Mouse (Mus musculus) cerebellum, postnatal 14 days (tissue): Measurements from ENCODE around the gene Scn1b.

ENCODE experiments used
- DNase-seq, 2 experiments: peaks; one replicate each; pipeline ENCODE4 v3.0.0; 2021; ENCODE audit warnings: mixed read lengths in 2 of 2

Gene Scn1b

GRCm38 (mm10) chr7:31082831-31083588, 43.8 kb downstream of the Scn1b start:
- DNase-seq: peak; percentile 79 to 81

- no peak for DNase-seq
Observed at GRCm38 (mm10) chr7:31082106-31082505, 44.7 kb downstream of the Scn1b start.

GRCm38 (mm10) chr7:31081106-31081505, 45.7 kb downstream of the Scn1b start:
- DNase-seq: peak in 1 of 2 experiments; percentile 64

GRCm38 (mm10) chr7:31080611-31081010, 46.2 kb downstream of the Scn1b start:
- DNase-seq: no peak

- DNase-seq: no peak
Observed at GRCm38 (mm10) chr7:31079670-31080069, 47.1 kb downstream of the Scn1b start.

GRCm38 (mm10) chr7:31077885-31078445, 48.8 kb downstream of the Scn1b start:
- peak; percentile 74 for DNase-seq

- no peak for DNase-seq
Observed at GRCm38 (mm10) chr7:31077470-31077869, 49.3 kb downstream of the Scn1b start.

- DNase-seq: no peak
Observed at GRCm38 (mm10) chr7:31076492-31076891, 50.3 kb downstream of the Scn1b start, which contains the start of gene Fxyd3. Fxyd3 (minus strand) TSS chr7:31076704.

GRCm38 (mm10) chr7:31074713-31075069, 52.1 kb downstream of the Scn1b start:
- DNase-seq: peak in 1 of 2 experiments; percentile 48

- DNase-seq: peak in 1 of 2 experiments; percentile 46
Observed at GRCm38 (mm10) chr7:31074061-31074712, 52.6 kb downstream of the Scn1b start.

- peak in 1 of 2 experiments; percentile 18 for DNase-seq
Observed at GRCm38 (mm10) chr7:31073546-31073945, 53.3 kb downstream of the Scn1b start.

- no peak for DNase-seq
Observed at GRCm38 (mm10) chr7:31072326-31072725, 54.5 kb downstream of the Scn1b start.

- peak in 1 of 2 experiments; percentile 63 for DNase-seq
Observed at GRCm38 (mm10) chr7:31070324-31070723, 56.5 kb downstream of the Scn1b start.

GRCm38 (mm10) chr7:31069491-31069890, 57.3 kb downstream of the Scn1b start:
- DNase-seq: peak; percentile 64 to 70

- peak in 1 of 2 experiments; percentile 69 for DNase-seq
Observed at GRCm38 (mm10) chr7:31067836-31068235, 59.0 kb downstream of the Scn1b start.
